Mouse (Mus musculus) cerebellum, adult 9-11 months (tissue): Measurements from ENCODE around the gene Gm21992.

Experiments
- DNase-seq: peaks from one replicate; pipeline ENCODE4 v3.0.0; 2022

The Gm21992 gene

GRCm38 (mm10) chr19:4747631-4748312, 63.6 kb downstream of the Gm21992 start:
- peak; percentile 60 for DNase-seq

GRCm38 (mm10) chr19:4746611-4747010, 64.8 kb downstream of the Gm21992 start:
- DNase-seq, result peak; percentile 88

GRCm38 (mm10) chr19:4745681-4746080, 65.7 kb downstream of the Gm21992 start:
- peak; percentile 83 for DNase-seq

- DNase-seq, result peak; percentile 63
These were observed 66.4 kb downstream of the Gm21992 start for GRCm38 (mm10) chr19:4745057-4745456.

GRCm38 (mm10) chr19:4744026-4744425, 67.4 kb downstream of the Gm21992 start:
- no peak for DNase-seq

- DNase-seq, result no peak
These were observed 67.9 kb downstream of the Gm21992 start for GRCm38 (mm10) chr19:4743524-4743923.

GRCm38 (mm10) chr19:4742229-4742628, 69.2 kb downstream of the Gm21992 start:
- no peak for DNase-seq

- DNase-seq, result no peak
These were observed 69.9 kb downstream of the Gm21992 start for GRCm38 (mm10) chr19:4741482-4741881.

GRCm38 (mm10) chr19:4739762-4740161, 71.7 kb downstream of the Gm21992 start:
- no peak for DNase-seq

GRCm38 (mm10) chr19:4739053-4739452, 72.4 kb downstream of the Gm21992 start:
- DNase-seq, result no peak

- no peak for DNase-seq
These were observed 73.5 kb downstream of the Gm21992 start for GRCm38 (mm10) chr19:4737866-4738265.

- DNase-seq, result no peak
These were observed 78.4 kb downstream of the Gm21992 start for GRCm38 (mm10) chr19:4733052-4733451.

- no peak for DNase-seq
These were observed 82.2 kb downstream of the Gm21992 start for GRCm38 (mm10) chr19:4729186-4729585.

- DNase-seq, result peak; percentile 64
These were observed 90.7 kb downstream of the Gm21992 start for GRCm38 (mm10) chr19:4720671-4721244.

GRCm38 (mm10) chr19:4720112-4720511, 91.3 kb downstream of the Gm21992 start:
- DNase-seq, result no peak

GRCm38 (mm10) chr19:4719351-4719764, 92.1 kb downstream of the Gm21992 start:
- no peak for DNase-seq

- DNase-seq, result no peak
These were observed 92.7 kb downstream of the Gm21992 start for GRCm38 (mm10) chr19:4718716-4719115.

GRCm38 (mm10) chr19:4717281-4717680, 94.1 kb downstream of the Gm21992 start:
- no peak for DNase-seq

GRCm38 (mm10) chr19:4716756-4717155, 94.7 kb downstream of the Gm21992 start:
- DNase-seq, result no peak

GRCm38 (mm10) chr19:4713886-4714285, 97.5 kb downstream of the Gm21992 start:
- no peak for DNase-seq

GRCm38 (mm10) chr19:4712781-4713526, 98.5 kb downstream of the Gm21992 start:
- DNase-seq, result peak; percentile 55

GRCm38 (mm10) chr19:4712156-4712780, 99.1 kb downstream of the Gm21992 start:
- DNase-seq, result peak; percentile 56

GRCm38 (mm10) chr19:4711601-4712155, 99.7 kb downstream of the Gm21992 start:
- peak; percentile 80 for DNase-seq
